Mouse (Mus musculus) splenic B cell, adult 2 months (primary cell): ENCODE results near the gene Notch1.

Experiments
- DNase-seq: peaks from one replicate; pipeline ENCODE4 v3.0.0-alpha.2; 2011; ENCODE audit warnings: low read depth, low spot score
- H3K27me3 ChIP-seq: 2 replicates; pipeline ENCODE4 v1.6.1; 2012; ENCODE audit warnings: mild to moderate bottlenecking, low read length, moderate library complexity, mixed read lengths; ENCODE audit not compliant: control insufficient read depth, poor library complexity, insufficient read depth, severe bottlenecking
- H3K36me3 ChIP-seq: 2 replicates; pipeline ENCODE4 v1.6.1; 2012; ENCODE audit warnings: mild to moderate bottlenecking, low read length, moderate library complexity, mixed read lengths; ENCODE audit not compliant: control insufficient read depth, poor library complexity, insufficient read depth, severe bottlenecking

Gene Notch1

DNA sequence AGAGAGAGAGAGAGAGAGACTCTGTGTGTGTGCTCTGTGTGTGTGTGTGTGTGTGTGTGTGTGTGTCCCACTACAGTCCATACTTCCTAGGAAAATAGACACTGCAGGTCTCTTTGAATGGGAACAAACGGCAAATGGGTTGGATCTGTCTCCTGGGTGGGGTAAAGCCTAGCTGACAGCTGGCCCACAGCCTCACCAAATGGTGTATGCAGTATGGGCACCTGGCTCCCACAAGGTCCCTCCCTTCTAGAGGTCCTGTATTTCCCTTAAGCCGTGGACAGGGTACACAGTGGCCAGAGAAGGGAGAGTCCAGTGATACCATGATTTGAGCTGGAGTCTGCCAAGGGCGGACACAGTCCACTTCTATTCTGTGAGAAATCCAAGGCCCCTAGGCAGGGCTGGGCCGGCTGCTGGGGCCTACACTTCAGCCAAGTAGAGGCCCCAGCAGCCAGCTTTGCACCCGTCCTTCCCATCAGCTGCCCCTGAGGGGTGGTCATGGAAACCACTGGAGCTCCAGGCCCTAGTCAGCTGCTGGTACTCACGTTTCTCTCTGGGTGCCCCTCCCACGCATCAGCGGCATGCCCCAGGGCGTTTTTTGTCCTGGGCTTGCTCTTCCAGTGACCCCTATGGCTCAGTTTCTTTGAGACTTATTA is 24.9 kb upstream of the Notch1 start:
- Histone ChIP-seq H3K27me3 (no peaks in the 10 kb centered on the region), H3K36me3 (no peaks in the 10 kb centered on the region)
- DNase-seq: no peak

- no peaks in the 10 kb centered on the region for H3K36me3 ChIP-seq
- no peaks in the 10 kb centered on the region for H3K27me3 ChIP-seq
- DNase-seq: no peak
Measured at GRCm38 (mm10) chr2:26540721-26541120, 24.3 kb upstream of the Notch1 start.

- H3K27me3 ChIP-seq: no peaks in the 10 kb centered on the region
- no peaks in the 10 kb centered on the region for H3K36me3 ChIP-seq
- DNase-seq: no peak
Measured at GRCm38 (mm10) chr2:26539516-26539915, 23.1 kb upstream of the Notch1 start.

DNA sequence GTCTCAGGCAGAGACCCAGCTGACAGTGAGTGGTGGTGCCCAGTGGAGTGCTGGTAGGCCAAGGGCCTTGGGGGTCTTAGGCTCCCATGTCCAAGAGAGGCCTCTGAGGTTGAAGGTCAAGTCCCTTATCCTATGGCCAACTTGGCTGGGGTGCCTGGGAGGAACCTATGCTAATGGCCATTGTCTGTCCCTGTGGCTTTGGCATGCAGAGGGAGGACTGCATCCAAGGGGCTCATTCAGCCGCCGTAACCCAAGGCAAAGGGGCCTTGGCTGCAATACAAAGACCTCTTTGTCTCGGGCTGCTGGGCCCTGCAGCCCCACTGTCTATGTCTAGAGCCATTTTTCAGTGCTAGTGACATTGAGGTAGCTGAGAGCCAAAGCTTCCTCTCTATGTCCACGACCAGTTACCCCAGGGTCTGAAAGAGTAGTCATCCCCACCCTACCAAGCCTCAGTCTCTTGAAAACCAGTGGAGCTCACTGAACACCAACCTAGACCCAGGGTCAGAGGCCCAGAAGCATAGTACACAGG is 19.1 kb upstream of the Notch1 start:
- DNase-seq: no peak
- Histone ChIP-seq H3K27me3 (no peaks in the 10 kb centered on the region), H3K36me3 (no peaks in the 10 kb centered on the region)

DNA sequence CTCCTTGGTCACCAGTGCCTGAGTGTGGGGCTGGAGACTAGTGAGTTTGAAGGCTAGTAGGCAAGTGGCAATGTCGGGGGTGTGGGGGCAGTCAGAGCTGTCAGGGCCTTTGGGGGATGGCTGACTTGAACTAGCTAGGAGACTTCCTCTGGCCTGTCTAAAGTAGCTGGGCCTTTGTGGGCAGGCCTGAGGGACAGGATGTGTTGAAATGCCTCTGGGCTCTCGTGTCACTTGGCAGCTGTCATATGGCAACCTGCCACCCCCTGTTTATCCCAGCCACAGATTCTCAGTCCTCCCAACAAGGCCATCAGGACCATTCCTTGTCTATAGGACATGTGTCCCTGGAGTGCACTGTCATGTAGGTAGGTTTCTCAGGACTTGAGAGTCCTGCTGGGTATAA is 18.2 kb upstream of the Notch1 start:
- Histone ChIP-seq H3K36me3 (no peaks in the 10 kb centered on the region), H3K27me3 (no peaks in the 10 kb centered on the region)
- DNase-seq: no peak

DNA sequence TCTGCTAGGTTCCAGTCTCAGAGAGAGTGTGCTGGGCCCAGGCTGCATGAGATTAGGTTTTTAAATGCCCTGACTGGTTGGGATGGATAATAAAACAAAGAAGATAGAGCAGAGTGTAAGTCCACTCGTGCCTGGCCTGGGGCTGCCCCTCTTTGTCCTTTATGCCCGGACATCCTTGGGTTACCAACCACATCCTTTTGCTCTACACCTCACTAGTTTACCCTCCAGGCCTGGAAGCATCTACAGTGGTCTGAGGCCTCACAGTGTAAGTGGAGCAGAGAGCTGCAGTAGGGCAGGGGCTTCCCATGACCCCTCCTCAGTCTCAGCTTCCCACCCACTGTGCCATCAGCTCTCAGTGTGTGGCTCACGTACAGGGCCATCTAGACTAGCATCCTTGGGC is 17.7 kb upstream of the Notch1 start:
- no peak for DNase-seq
- H3K27me3 ChIP-seq: no peaks in the 10 kb centered on the region
- no peaks in the 10 kb centered on the region for H3K36me3 ChIP-seq

DNA sequence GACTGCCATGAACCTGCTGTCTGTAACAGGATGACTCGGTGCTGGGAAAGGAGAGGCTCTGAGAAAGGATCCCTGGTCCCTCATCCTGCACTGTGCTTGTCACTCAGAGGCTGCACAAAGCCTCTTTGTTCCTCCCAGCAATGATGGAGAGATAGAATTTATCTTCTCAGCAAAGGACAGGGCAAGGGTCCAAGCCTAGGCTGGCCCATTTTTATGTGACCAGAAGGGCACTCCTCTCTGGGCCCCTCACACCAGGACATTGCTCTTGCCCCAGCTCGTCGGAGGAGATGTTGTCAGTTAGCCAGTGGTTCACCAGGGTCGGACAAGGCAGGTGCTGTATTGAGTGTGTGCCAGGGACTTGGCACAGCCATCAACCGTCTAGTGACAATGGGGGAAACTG is 16.8 kb upstream of the Notch1 start:
- no peak for DNase-seq
- no peaks in the 10 kb centered on the region for H3K36me3 ChIP-seq
- no peaks in the 10 kb centered on the region for H3K27me3 ChIP-seq

DNA sequence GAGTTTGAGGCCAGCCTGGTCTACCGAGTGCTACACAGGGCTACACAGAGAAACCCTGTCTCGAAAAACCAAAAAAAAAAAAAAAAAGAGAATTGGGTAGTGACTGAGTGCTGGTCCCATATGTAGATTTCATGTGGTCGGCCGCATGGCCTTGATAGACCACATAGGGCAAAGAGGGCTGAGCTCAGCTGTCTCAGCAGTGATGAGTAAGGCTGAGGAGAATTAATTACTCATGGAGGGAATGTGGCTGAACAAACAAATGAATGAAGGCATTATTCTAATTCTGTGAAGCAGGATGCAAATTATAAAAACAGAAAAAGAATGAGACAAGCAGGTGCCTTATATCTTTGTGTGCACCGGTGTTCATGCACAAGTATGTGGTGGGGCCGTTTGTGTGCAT is 15.4 kb upstream of the Notch1 start:
- no peak for DNase-seq
- Histone ChIP-seq H3K36me3 (no peaks in the 10 kb centered on the region), H3K27me3 (no peaks in the 10 kb centered on the region)

DNA sequence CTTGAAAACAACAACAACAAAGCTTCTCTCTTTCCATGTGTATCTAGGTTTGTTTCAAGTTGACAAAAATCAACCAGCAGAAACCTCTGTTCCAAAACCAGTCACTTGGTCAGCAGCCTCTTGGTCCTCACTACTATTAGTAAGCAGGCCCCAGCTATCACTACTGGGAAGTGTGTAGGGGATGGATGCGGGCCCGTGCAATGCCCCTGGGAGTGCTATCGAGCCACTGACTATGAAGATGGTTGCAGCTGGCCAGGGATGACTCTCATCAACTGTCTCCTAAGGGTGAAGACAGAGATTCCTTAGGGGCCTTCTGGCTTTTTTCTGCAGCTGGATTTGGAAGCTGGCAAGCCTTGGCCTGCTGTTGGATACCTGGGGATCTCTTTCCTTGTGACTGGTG is 13.4 kb upstream of the Notch1 start:
- no peak for DNase-seq
- no peaks in the 10 kb centered on the region for H3K36me3 ChIP-seq
- no peaks in the 10 kb centered on the region for H3K27me3 ChIP-seq

DNA sequence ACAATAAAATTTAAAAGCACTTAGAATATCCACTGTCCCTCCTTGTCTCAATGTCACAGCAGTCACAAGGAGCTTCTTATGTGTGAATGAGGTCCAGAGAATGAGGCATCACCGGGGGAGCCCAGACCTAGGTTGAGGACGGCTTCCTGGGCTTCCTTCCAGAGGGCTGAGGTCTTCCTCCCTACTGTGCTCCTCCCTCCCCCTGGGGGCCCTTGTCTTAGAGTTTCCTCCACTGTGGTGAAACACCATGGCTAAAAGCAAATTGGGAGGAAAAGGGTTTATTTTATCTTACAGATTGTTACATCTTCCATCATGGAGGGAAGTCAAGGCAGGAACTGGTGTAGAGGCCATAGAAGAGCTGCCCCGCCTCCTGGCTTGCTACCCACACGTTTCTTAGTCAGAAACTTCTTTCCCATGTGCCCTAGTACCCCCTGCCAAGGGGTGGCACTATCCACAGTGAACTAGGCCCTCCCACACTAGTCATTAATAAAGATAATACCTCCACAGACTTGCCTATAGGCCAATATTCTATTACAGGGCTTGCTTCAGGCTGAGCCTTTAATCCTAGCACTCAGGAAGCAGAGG is 12.8 kb upstream of the Notch1 start:
- no peaks in the 10 kb centered on the region for H3K27me3 ChIP-seq
- DNase-seq: no peak
- H3K36me3 ChIP-seq: no peaks in the 10 kb centered on the region

DNA sequence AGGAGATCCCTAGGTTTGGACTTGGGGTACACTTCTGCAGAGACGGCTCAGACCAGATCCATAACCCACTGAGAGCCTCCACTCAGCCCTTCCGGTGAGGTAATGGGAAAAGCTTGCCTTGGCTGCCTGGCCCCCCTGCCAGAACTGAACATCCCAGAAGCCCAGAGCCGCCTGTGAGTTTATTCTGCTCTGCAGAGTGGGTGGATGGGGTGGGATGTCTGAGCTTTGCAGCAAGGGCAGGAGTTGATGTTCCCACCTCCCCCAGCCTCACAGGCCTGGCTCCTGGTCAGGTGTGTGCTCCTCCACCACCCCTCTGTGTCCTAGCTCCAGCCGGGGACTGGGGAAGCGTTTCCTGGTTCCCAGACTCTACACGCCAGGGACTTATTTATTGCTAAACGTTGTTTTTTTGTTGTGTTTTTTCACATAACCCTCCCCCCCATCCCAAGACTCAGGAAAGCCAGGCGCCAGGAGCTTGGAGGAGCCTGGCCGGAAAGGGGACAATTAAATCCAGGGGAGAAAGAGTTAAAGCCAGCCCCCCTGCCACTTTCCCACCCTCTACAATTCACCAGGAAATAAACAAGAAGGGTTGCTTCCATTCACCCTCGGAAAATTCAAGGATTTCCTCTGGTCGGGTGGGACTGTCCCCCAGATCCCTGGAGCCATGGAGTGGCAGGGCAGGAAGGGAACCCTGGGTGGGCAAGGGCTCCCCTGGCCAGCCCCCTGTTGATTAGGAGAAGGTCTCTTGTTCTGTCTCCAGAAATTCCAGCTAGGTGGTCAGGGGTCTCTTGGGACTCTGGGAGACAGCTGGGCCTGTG is 10.2 kb upstream of the Notch1 start:
- Histone ChIP-seq H3K36me3 (no peaks in the 10 kb centered on the region), H3K27me3 (no peaks in the 10 kb centered on the region)
- no peak for DNase-seq

DNA sequence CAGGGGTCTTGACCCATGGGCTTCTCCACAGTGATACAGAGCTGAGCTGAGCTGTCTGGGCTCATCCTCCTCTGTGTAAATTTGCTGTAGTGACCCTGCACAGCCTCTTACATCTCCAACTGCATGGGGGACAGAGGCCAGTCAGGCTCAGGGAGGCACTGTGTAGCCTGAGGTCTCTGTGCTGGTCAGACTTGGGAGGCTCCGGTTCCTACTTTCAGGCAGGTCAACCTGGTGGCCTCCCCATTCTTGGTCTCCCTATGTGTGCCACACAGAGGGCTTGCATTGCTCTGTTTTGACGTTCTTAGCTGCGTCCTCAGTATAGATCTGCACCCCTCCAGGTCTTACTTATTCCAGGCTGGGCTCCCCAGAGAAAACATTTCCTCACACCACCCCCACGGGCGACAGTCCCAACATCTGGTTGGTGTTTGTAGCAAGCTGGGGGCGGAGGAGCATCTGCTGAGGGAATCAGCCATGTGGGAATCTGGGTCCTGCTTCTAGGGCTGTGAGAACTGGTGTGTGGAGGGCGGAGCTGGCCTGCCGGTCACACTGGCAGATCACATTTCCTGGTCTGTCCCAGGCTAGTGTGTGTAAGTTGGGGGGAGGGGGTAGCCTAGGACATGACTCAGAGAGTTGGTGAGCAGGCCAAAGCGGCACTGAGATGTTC is 9.0 kb upstream of the Notch1 start:
- no peaks in the 10 kb centered on the region for H3K27me3 ChIP-seq
- H3K36me3 ChIP-seq: no peaks in the 10 kb centered on the region
- DNase-seq: no peak

- H3K27me3 ChIP-seq: no peaks in the 10 kb centered on the region
- H3K36me3 ChIP-seq: no peaks in the 10 kb centered on the region
- DNase-seq: no peak
Measured at GRCm38 (mm10) chr2:26522327-26522726, 5.9 kb upstream of the Notch1 start.

GRCm38 (mm10) chr2:26519753-26520152 is 3.3 kb upstream of the Notch1 start:
- H3K27me3 ChIP-seq: no peaks in the 10 kb centered on the region
- DNase-seq: no peak
- H3K36me3 ChIP-seq: no peaks in the 10 kb centered on the region

- Histone ChIP-seq H3K27me3 (no peaks in the 10 kb centered on the region), H3K36me3 (no peaks in the 10 kb centered on the region)
- no peak for DNase-seq
Measured at GRCm38 (mm10) chr2:26516987-26517386, 524 bp upstream of the Notch1 start.
